Mouse (Mus musculus) embryo, embryonic 9.5 days (tissue): Measurements from ENCODE around the gene Atg4d.
"Not testable (repeated sequence)": the region's sequence is repeated elsewhere in the genome, so short reads cannot be mapped to it uniquely, and the experiment has no call there.

Experiments
- DNase-seq: peaks from one replicate; pipeline ENCODE4 v3.0.0-alpha.2; 2017; ENCODE audit errors: extremely low spot score

Gene Atg4d

GRCm38 (mm10) chr9:21265000-21265561 lies at the start of gene Atg4d:
Gene Atg4d (plus strand): TSS chr9:21265293.
- peak; percentile 99 for DNase-seq

DNA sequence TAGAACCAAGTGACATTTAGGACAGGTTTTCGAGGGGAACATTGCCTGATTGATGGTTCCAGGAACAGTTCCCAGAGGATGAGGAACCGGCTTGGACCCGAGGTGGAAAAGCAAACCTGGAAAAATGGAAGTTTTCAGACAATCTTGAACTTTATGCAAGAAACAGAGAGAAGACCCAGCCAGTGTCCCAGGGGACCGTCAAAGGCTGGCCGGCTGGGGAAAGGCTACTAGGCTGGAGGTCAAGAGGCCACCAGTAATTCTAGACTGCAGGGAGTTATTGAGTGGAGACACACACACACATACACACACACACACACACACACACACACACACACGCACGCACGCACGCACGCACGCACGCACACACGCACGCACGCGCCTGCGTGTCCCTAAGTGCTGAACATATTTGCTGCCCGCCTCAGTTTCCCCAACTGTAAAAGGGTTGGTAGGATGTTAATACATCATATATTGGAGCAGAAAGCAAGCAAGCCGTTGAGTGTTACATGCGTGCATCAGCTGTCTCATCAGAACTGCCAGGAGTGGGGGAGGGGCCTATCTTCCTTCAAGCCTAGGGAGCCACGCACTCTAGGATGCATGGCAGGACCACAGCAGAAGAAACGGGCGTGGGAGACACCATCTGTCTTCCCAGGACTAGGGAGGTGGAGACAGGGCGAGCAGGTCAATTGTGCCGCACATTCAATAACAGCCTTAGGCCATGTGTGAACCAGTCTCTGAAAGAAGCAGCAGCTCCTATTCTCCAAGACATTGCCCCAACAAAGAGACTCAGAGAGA lies 48.8 kb upstream of the Atg4d start:
- no peak for DNase-seq

DNA sequence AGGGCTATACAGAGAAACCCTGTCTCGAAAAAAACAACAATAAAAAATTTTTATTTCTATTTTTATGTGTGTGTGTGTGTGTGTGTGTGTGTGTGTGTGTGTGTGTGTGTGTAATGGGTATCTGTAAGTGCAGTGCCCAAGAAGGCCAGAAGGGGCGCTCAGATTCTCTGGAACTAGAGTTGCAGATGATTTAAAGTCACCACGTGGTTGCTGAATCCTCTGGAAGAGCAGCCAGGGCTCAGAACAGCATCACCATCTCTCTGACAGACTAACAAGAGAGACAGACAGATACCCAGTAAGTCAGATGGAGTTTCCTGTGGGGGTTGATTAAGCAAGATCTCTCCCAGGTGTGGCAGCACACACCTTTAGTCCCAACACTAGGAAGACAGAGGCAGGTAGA lies 45.3 kb upstream of the Atg4d start:
- DNase-seq = no peak

DNA sequence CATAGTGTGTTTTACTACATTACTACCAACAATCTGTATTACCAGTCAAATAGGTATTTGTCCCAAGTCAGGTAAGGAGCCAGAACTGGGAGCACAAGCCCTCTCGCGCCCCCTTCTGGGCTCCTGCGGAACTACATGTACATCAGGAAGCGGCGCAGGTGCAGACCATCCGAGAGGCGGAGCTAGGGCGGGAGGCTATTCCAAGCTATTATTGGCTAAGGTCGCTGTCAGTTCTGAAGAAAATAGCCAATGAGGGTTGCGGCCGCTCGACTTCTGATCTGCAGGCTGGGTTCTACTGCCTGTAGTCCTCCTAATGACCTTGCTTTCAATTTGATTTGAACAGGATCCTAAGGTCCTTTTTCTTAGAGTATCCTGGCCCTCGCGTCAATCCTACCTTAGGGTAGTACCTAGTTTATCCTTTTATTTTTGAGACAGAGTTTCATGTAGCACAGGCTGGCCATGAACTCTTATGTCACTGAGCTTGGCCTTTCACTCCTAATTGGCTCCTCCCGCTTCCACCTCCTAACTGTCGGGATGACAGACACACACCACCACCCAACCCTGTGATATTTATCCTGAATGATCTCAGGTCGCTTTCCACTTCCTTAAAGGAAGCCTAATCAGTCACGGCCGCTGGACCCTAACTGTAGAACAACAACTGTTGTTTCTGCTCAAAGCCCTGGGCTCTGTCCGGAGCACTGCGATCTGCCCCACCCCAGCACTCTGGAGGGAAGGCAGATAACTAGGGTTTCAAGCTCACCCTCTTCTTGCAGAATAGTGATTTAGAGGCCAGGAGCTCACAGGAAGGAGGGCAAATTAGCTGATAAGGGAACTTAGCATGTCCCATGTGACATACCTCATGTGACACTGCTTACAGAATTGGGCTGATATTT lies 44.4 kb upstream of the Atg4d start:
- peak; percentile 93 for DNase-seq

DNA sequence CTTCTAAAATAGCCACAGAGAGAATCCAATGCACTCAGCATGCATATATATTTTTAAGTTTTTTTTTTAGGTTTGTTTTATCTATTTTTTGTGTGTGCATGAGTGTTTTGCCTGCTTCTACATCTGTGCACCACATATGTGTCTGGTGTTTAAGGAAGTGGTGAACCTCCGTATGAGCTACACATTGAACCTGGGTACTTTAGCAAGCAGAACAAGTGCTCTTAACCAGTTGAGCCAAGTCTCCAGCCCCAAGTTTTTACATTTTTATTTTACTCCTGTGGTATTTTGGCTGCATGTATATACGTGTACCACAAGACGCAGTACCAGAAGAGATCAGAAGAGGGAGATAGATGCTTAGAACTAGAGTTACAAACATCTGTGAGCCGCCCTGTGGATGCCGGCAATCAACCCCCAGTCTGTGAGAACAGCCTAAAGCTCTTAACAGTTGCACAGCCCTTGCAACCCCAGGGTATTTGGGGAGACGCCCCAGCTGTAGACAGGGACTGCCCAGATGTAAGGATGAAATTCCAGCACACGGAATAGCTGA lies 43.6 kb upstream of the Atg4d start:
- DNase-seq = peak; percentile 63

DNA sequence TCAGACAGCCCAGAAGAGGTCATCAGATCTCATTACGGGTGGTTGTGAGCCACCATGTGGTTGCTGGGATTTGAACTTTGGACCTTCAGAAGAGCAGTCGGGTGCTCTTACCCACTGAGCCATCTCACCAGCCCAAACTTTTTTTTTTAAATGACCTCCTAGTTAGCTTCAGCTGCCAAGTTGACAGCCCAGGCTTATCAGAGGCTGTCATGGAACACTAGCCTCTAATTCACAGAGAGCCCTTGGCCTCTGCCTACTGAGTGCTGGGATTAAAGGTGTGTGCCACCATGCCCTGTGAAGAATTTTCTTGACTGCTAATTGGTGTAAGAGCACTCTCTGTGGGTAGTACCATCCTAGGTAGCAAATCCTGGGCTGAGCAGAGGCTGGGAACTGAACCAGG lies 41.6 kb upstream of the Atg4d start:
- not testable (repeated sequence) for DNase-seq

DNA sequence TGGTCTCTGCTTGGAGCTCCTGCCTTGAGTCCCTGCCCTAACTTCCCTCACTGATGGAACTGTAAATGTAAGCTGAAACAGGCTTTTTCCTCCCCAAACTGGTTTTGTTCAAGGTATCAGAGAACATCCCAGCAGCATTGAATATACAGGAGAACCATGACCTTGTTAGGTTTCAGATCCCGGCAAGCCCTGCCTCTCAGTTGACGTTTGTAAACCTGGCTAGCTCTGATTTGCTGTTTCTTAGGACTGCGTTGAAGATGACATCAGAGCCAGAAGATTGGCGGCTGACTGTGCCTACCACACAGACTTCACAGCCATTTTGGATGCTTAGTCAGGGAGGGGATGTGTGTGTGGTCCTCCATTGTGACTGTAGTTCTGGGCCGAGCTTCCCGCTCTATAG lies 41.2 kb upstream of the Atg4d start:
- DNase-seq = no peak

DNA sequence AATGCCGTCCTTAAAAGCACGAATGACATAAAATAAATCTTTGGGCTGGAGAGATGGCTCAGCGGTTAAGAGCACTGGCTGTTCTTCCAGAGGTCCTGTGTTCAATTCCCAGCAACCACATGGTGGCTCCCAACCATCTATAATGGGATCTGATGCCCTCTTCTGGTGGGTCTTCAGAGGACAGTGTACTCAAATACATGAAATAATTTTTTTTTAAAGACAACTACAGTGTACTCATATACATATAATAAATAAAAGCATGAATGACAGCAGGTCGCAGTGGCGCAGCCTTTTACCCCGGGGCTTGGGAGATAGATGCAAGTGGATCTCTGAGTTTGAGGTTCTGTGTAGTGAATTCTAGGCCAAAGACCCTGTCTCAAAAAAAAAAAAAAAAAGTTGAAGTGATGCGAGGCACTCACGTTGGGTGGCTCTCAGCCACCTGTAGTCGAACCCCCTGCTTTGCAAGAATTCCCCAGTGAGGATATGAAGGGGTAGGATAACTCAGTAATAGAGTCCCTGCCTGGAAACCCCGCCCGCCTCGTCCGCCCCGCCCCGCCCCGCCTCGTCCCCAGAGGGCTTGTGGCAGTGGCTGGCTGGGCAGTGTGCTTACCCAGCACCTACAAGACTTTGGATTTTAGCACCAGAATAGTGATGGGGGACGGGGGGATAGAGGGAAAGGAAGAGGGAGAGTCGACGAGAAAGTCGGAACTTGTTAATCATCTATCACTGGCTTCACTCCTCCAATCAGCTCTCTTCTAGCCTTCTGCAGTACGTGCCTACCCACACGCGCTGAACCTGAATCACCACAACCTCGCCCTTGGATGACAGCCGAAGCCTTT lies 40.3 kb upstream of the Atg4d start:
- DNase-seq = peak; percentile 58

DNA sequence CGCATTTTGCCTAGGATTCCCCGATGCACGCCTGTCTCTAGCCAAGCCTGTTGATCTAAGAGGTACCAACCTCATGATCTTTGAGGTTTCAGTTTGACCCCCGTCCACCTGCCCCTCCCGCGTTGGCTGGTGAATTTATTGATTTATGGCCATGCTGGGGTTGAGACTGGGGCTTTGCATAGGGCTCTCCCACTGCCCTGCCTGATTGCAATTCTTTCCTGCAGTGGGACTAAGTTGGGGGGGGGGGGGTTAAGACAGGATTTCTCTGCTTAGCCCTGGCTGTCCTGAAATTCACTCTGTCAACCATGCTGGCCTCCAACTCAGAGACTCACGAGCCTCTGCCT lies 39.7 kb upstream of the Atg4d start:
- DNase-seq = no peak

- no peak for DNase-seq
These were observed 37.8 kb upstream of the Atg4d start for GRCm38 (mm10) chr9:21227342-21227741.

- no peak for DNase-seq
These were observed 33.5 kb upstream of the Atg4d start for GRCm38 (mm10) chr9:21231551-21231950.

DNA sequence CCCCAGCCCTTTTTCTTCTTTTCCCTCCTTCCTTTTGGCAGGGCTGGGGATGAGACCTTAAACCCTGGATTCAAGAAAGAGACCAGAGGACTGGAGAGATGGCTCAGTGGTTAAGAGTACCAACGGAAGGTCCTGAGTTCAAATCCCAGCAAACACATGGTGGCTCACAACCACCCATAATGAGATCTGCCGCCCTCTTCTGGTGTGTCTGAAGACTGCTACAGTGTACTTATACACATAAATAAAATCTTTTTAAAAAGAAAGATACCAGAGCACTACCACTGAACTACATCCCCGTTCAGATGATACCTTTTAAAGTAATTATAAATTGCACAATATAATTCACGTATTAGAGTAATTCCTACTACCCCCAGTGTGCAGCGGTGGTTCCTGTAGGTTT lies 32.2 kb upstream of the Atg4d start:
- DNase-seq = no peak

- no peak for DNase-seq
These were observed 31.7 kb upstream of the Atg4d start for GRCm38 (mm10) chr9:21233366-21233765.

DNA sequence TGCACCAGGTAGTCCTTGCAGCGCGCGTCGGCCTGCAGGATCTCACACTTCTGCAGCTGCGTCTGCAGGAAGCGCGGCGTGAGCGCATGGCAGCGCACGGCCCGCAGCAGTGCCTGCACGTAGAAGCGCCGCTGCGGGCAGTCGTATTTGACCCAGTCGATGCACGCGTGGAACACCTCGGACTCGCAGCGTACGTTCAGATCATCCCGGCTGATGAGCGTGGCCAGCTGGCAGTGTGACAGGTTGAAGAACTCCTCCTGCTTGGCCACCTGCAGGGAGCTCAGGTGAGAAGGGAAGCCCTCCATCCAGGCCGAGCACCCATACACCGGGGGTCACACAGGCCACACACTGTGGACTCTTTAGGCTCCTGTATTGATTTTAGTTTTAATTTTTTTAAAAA lies 31.3 kb upstream of the Atg4d start:
- DNase-seq = no peak

- DNase-seq = no peak
These were observed 29.8 kb upstream of the Atg4d start for GRCm38 (mm10) chr9:21235341-21235740.

DNA sequence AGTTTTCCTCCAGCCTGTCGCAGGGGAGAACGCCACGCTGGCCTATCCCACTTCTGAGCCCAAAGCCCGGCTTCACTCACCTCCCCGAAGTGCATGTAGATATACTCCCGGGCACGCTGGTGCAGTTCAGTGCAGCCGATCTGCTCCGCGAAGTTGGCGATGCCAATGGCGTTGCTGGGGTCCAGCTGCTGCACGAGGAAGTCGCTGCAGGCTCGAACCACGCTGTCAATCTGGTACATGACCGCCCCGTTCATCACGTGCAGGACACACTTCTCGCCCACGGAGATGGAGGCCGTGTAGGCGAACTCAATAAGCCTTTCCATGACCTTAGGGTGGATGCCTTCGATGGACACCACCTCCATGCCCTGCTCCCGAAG lies 28.1 kb upstream of the Atg4d start:
- no peak for DNase-seq

DNA sequence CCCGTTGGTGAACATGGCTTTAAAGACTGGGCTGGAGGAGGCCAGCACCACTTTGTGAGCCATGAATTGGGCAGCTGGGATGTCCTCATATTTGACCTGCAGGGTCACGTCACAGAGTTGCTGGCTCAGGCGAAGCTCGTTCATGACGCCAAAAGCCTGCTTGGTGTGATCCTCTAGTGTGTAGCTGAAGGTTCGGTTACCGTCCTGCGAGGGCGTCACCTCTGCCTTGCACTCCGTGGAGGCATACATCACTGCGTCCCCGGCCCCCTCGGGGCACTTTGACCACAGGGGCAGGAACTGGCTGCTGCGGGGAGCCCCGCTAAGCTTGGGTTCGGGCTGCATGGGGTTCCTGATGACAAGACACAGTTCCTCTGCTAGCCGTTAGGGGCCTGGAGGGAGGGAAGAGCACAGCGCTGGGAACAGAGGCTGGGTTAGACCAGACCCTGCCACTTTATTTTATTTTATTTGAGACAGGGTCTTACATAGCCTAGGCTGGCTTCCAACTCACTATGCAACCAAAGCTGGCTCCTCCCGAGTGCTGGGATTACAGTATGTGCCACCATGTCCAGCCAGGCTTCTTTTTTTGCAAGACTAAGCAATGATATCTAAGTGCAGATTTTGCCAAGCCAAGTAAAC lies 27.6 kb upstream of the Atg4d start:
- peak; percentile 56 for DNase-seq

- peak; percentile 46 for DNase-seq
These were observed 26.9 kb upstream of the Atg4d start for GRCm38 (mm10) chr9:21238004-21238732.

- DNase-seq = peak; percentile 86
These were observed 26.2 kb upstream of the Atg4d start, which contains the start of gene Keap1 for GRCm38 (mm10) chr9:21238733-21239464. Gene Keap1 (minus strand): TSS chr9:21239361.

DNA sequence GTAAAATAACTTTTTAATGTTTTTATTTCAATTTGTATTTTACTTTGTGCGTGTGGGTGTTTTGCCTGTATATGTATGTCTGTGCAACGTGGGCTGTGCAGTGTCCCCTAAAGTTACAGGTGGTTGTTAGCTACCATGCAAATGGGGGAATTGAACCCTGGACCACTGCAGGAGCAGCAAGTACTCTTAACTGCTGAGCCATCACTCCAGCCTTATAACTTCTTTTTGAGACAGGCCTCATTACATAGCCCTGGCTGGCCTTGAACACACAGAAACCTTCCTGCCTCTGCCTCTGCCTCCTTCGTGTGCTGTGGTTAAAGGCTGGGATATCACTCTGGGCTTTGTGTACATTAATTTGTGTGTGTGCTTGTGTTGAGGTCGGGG lies 25.6 kb upstream of the Atg4d start:
- DNase-seq = no peak
